Comparison of ENCODE assay signal across 8 mouse cellular contexts in the genomic region with DNA sequence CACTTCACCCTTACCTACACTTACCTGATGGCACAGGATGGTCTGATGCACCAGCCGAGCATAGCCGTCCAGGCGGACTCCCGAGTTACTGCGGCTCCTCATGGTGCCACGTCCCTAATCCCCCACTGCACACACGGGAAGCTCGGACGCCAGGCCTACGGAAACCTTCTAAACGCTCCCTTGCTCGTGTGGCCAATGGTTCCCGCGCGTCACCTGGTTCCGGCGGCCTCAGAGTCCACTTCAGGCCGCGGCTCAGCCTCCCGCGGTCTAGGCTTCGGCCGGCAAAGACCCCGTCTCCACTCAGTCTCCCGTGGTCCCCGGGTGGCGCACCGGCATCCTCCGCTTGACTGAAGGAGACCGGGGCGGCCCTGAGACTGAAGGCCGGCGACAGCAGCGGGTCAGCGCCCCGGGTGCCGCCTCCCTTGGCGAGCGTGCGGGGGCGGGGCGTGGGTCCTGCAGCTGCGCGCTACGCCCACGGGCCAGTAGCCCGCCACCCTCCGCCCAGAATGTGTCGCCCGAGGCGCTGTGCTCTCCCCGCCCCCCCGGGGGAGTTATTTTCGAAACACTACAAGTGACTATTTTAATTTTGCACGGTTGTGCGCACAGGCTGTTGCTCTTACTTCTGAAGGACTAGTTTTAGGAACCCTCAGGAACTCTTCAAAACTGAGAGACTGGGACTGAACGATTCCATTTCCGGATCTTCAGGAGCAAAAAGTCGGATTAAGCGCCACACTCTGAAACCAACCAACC. TPM values are rescaled to one million over a fixed set of nuclear protein-coding genes. Genes with fewer than 3 reads are reported as not detected.
DNase-seq lines count a peak whose midpoint lies in the region; ATAC-seq and TF ChIP-seq lines count a peak whose summit lies in the region.

A gene (minus strand): TSS at position 424 of the 750 bp plus-strand sequence.

- peak within 1 kb of the TSS; percentile 58 for H3K4me2 ChIP-seq in forebrain, embryonic 12.5 days
- peak within 1 kb of the TSS; percentile 69 for H3K4me2 ChIP-seq in heart, postnatal 0 days (ENCODE audit: low read depth, low read length)
- peak within 1 kb of the TSS; percentile 62 for H3K4me2 ChIP-seq in liver, embryonic 16.5 days (ENCODE audit: low read depth, low read length)
- peak within 1 kb of the TSS; percentile 62 for H3K4me2 ChIP-seq in neural tube, embryonic 13.5 days

- H3K9me3 ChIP-seq in forebrain, embryonic 12.5 days: no peaks in the 10 kb centered on the region
- no peaks in the 10 kb centered on the region for H3K9me3 ChIP-seq in heart, postnatal 0 days (replicated peaks; ENCODE audit: control insufficient read depth, low read length)
- no peaks in the 10 kb centered on the region for H3K9me3 ChIP-seq in liver, embryonic 16.5 days (replicated peaks; ENCODE audit: control insufficient read depth, low read length)
- H3K9me3 ChIP-seq in neural tube, embryonic 13.5 days: no peaks in the 10 kb centered on the region

- 25% methylated on average over 60 of the region's 60 CpGs for WGBS in forebrain, embryonic 12.5 days
- WGBS in heart, postnatal 0 days: 17% methylated on average over 59 of the region's 60 CpGs
- WGBS in large intestine, adult 2 months: 23% methylated on average over 60 of the region's 60 CpGs
- 24% methylated on average over 60 of the region's 60 CpGs for WGBS in liver, embryonic 16.5 days (ENCODE audit: insufficient replicate concordance)
- 22% methylated on average over 60 of the region's 60 CpGs for WGBS in neural tube, embryonic 13.5 days

- H3K27me3 ChIP-seq in forebrain, embryonic 12.5 days: peaks cover 29% of the 10 kb centered on the region
- H3K27me3 ChIP-seq in heart, postnatal 0 days (ENCODE audit: control insufficient read depth, insufficient read depth, low read length): peaks cover 4% of the 10 kb centered on the region; the same call in 1 of the 2 replicates
- peaks cover 8% of the 10 kb centered on the region for H3K27me3 ChIP-seq in liver, embryonic 16.5 days (ENCODE audit: control insufficient read depth, insufficient read depth, low read depth, low read length)
- H3K27me3 ChIP-seq in neural tube, embryonic 13.5 days: peaks cover 36% of the 10 kb centered on the region

- peak; percentile 83 for ATAC-seq in forebrain, embryonic 12.5 days (ENCODE audit: low FRiP score)
- ATAC-seq in heart, postnatal 0 days (ENCODE audit: insufficient read depth, low read depth): peak; percentile 96
- peak; percentile 79 for ATAC-seq in liver, embryonic 16.5 days (ENCODE audit: low read depth)
- ATAC-seq in neural tube, embryonic 13.5 days (ENCODE audit: low read depth): peak; percentile 93

- DNase-seq in CD4-positive helper T cell, adult 2 months (ENCODE audit: low read depth, low spot score): peak; percentile 2
- peak; percentile 16 for DNase-seq in c-Kit-positive CD71-positive TER-119-positive erythroid progenitor cells, embryonic 14.5 days (ENCODE audit: low spot score)
- DNase-seq in heart, postnatal 0 days (ENCODE audit: low spot score): peak; percentile 71
- peak; percentile 16 for DNase-seq in large intestine, adult 2 months (ENCODE audit: low read depth, low spot score)
- DNase-seq in telencephalon, adult 2 months (ENCODE audit: low read depth, low spot score): peak; percentile 11

- H3K4me3 ChIP-seq in forebrain, embryonic 12.5 days (replicated peaks): peak within 1 kb of the TSS; percentile 54
- peak within 1 kb of the TSS; percentile 59 for H3K4me3 ChIP-seq in heart, postnatal 0 days (ENCODE audit: low read depth, low read length)
- peak within 1 kb of the TSS; percentile 60 for H3K4me3 ChIP-seq in liver, embryonic 16.5 days (ENCODE audit: low read depth, low read length)
- H3K4me3 ChIP-seq in neural tube, embryonic 13.5 days: peak within 1 kb of the TSS; percentile 54

- TF ChIP-seq CTCF in heart, postnatal 0 days (IDR thresholded peaks at IDR 0.05; ENCODE audit: low read depth): peak; percentile 7; the same call in 1 of the 2 replicates

- H3K36me3 ChIP-seq in forebrain, embryonic 12.5 days (replicated peaks): no peaks in the 10 kb centered on the region
- H3K36me3 ChIP-seq in heart, postnatal 0 days (replicated peaks; ENCODE audit: control insufficient read depth, insufficient read depth, low read length): no peaks in the 10 kb centered on the region
- H3K36me3 ChIP-seq in liver, embryonic 16.5 days (ENCODE audit: control insufficient read depth, insufficient read depth): no peaks in the 10 kb centered on the region
- H3K36me3 ChIP-seq in neural tube, embryonic 13.5 days: no peaks in the 10 kb centered on the region

- no peak within 1 kb of the TSS for H3K27ac ChIP-seq in forebrain, embryonic 12.5 days
- H3K27ac ChIP-seq in heart, postnatal 0 days (ENCODE audit: low read depth): peak within 1 kb of the TSS; percentile 83
- H3K27ac ChIP-seq in liver, embryonic 16.5 days (ENCODE audit: low read length): no peak within 1 kb of the TSS
- no peak within 1 kb of the TSS for H3K27ac ChIP-seq in neural tube, embryonic 13.5 days (replicated peaks)

- no peaks in the 10 kb centered on the region; the same call in 1 of the 2 replicates for H3K4me1 ChIP-seq in forebrain, embryonic 12.5 days
- H3K4me1 ChIP-seq in heart, postnatal 0 days (ENCODE audit: control insufficient read depth, insufficient read depth): no peaks in the 10 kb centered on the region
- H3K4me1 ChIP-seq in liver, embryonic 16.5 days (ENCODE audit: control insufficient read depth, low read depth, low read length): no peaks in the 10 kb centered on the region
- peaks cover 8% of the 10 kb centered on the region; the same call in 1 of the 2 replicates for H3K4me1 ChIP-seq in neural tube, embryonic 13.5 days (replicated peaks)

- H3K9ac ChIP-seq in forebrain, embryonic 12.5 days: peak within 1 kb of the TSS; percentile 51
- peak within 1 kb of the TSS; percentile 58 for H3K9ac ChIP-seq in heart, postnatal 0 days (replicated peaks; ENCODE audit: low read depth, low read length)
- H3K9ac ChIP-seq in liver, embryonic 16.5 days (ENCODE audit: low read depth, low read length): peak within 1 kb of the TSS; percentile 7; the same call in 1 of the 2 replicates
- H3K9ac ChIP-seq in neural tube, embryonic 13.5 days: peak within 1 kb of the TSS; percentile 70

- TF ChIP-seq EP300 in heart, postnatal 0 days (IDR thresholded peaks at IDR 0.05; ENCODE audit: low read depth): no peak

RNA-seq across cellular contexts. Expression of the gene that starts here (rescaled TPM):
- polyA plus RNA-seq in forebrain, embryonic 12.5 days (2016; fragmentation: Nextera tagmentation; extraction: Ambion mirVana): 7.3 and 7.6 TPM in 2 replicates
- total RNA-seq in heart, postnatal 0 days (2014; rRNA removed; ENCODE audit: low replicate concordance): 10.3 and 15.3 TPM in 2 replicates
- polyA plus RNA-seq in heart, postnatal 0 days (2015; fragmentation: Nextera tagmentation; extraction: Ambion mirVana): 7.2 and 8.2 TPM in 2 replicates
- 2.4 TPM in 2 replicates for polyA plus RNA-seq in large intestine, adult 2 months (2012; rRNA removed)
- polyA plus RNA-seq in liver, embryonic 16.5 days (2015; fragmentation: Nextera tagmentation; extraction: Ambion mirVana): 0.71 and 1.1 TPM in 2 replicates
- 7.0 and 7.6 TPM in 2 replicates for polyA plus RNA-seq in neural tube, embryonic 13.5 days (2015; fragmentation: Nextera tagmentation; extraction: Ambion mirVana)

Comparison
In these comparisons a context has a peak if more than half of its experiments do, and no peak if none do; other contexts are left out.
1. DNase-seq: peak in every context shown above with its lines; median percentile 71 in heart, postnatal 0 days; 16 in c-Kit-positive CD71-positive TER-119-positive erythroid progenitor cells, embryonic 14.5 days; 16 in large intestine, adult 2 months; 11 in telencephalon, adult 2 months; 2 in CD4-positive helper T cell, adult 2 months.
2. H3K9ac ChIP-seq: peak in every context shown above with its lines; median percentile 70 in neural tube, embryonic 13.5 days; 58 in heart, postnatal 0 days; 51 in forebrain, embryonic 12.5 days; 7 in liver, embryonic 16.5 days.